Mouse (Mus musculus) liver, adult 2 months (tissue): ENCODE results near the gene Myh6. TPM values are rescaled to one million over a fixed set of nuclear protein-coding genes. Genes with fewer than 3 reads are reported as not detected.

Experiments used
- DNase-seq: peaks from one replicate; pipeline ENCODE4 v3.0.0-alpha.2; 2011; ENCODE audit warnings: low read depth, low spot score; ENCODE audit errors: extremely low read depth
- H3K27ac ChIP-seq: fragments of 200-500 bp; replicated peaks from 2 replicates; pipeline ENCODE4 v1.5.1; 2012; ENCODE audit warnings: low read depth, mild to moderate bottlenecking, control low read depth, inconsistent platforms, low read length; ENCODE audit not compliant: insufficient read depth
- H3K27me3 ChIP-seq: fragments of 200-500 bp; 2 replicates; pipeline ENCODE4 v1.6.1; 2012; ENCODE audit warnings: mild to moderate bottlenecking, moderate library complexity, low read length, inconsistent platforms; ENCODE audit not compliant: control insufficient read depth, insufficient read depth
- H3K36me3 ChIP-seq: fragments of 200-500 bp; 2 replicates; pipeline ENCODE4 v1.6.1; 2012; ENCODE audit warnings: low read length, inconsistent platforms; ENCODE audit not compliant: control insufficient read depth, insufficient read depth
- H3K4me1 ChIP-seq: fragments of 200-500 bp; 2 replicates; pipeline ENCODE4 v1.6.1; 2011; ENCODE audit warnings: low read length; ENCODE audit not compliant: control insufficient read depth, insufficient read depth
- H3K4me3 ChIP-seq: fragments of 200-500 bp; 2 replicates; pipeline ENCODE4 v1.5.1; 2011; ENCODE audit warnings: low read depth, mild to moderate bottlenecking, control low read depth, low read length, moderate library complexity; ENCODE audit not compliant: insufficient read depth
- H3K79me2 ChIP-seq: fragments of 200-500 bp; 2 replicates; pipeline ENCODE4 v1.6.1; 2012; ENCODE audit warnings: inconsistent platforms, mild to moderate bottlenecking, low read length, moderate library complexity; ENCODE audit not compliant: control insufficient read depth, insufficient read depth
- H3K9ac ChIP-seq: fragments of 200-500 bp; 2 replicates; pipeline ENCODE4 v1.6.1; 2012; ENCODE audit warnings: low read depth, mild to moderate bottlenecking, control low read depth, inconsistent platforms, low read length
- CTCF ChIP-seq: fragments of 200-500 bp; IDR thresholded peaks from 2 replicates; pipeline ENCODE4 v1.5.1; 2011; ENCODE audit warnings: low read depth, low read length, control low read depth
- POLR2A ChIP-seq: fragments of 200-500 bp; IDR thresholded peaks from 2 replicates; pipeline ENCODE4 v1.6.1; 2011; ENCODE audit warnings: low read length, control low read depth; ENCODE audit not compliant: insufficient read depth; ENCODE audit errors: extremely low read depth
- WGBS: fragments of 180-500 bp; shearing (Covaris S2); methylation state at CpG from one replicate; pipeline ENCODE4 v1.1.7; 2018; 5-methylcytosine and 5-hydroxymethylcytosine counted together
- polyA plus RNA-seq: library from polyadenylated mRNA; depleted of rRNA; stranded (reverse); fragments of >200 nt; gene quantifications from 2 replicates; pipeline ENCODE4 v1.2.3, GENCODE M21; 2012
- total RNA-seq: library from RNA; depleted of rRNA; stranded (reverse); fragments of >200 nt; gene quantifications from 2 replicates; pipeline ENCODE4 v1.2.3, GENCODE M21; 2014

Myh6 gene
- total and polyA plus RNA-seq, 2 experiments: 0.02 TPM; not detected in 1

DNA sequence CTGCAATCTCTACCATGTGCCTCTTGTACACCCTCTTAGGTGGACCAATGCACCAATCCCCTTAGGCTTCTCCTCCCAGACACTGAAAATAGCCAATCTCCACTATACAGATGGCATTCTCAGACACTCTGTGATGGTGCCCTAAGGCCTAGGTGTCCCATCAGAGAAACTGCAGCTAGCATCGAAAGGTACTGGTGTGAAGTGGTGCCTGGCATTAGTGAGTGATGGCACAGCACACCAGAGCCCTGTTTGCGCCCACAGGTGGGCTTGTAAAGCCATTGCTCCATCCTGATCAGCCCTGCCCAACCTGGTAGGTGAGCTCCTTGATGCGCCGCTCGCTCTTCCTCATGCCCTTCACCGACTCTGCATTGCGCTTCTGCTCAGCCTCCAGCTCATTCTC lies 22.8 kb downstream of the Myh6 start:
- H3K27me3 ChIP-seq: no peaks in the 10 kb centered on the region
- 92% methylated on average over 7 of the region's 7 CpGs for WGBS
- TF ChIP-seq CTCF (no peak), POLR2A (no peak)
- H3K9ac ChIP-seq: no peak overlapping the region
- DNase-seq: no peak
- H3K36me3 ChIP-seq: no peaks in the 10 kb centered on the region
- H3K79me2 ChIP-seq: no peaks in the 10 kb centered on the region
- H3K4me3 ChIP-seq: no peak overlapping the region
- no peak overlapping the region for H3K27ac ChIP-seq
- no peaks in the 10 kb centered on the region for H3K4me1 ChIP-seq

DNA sequence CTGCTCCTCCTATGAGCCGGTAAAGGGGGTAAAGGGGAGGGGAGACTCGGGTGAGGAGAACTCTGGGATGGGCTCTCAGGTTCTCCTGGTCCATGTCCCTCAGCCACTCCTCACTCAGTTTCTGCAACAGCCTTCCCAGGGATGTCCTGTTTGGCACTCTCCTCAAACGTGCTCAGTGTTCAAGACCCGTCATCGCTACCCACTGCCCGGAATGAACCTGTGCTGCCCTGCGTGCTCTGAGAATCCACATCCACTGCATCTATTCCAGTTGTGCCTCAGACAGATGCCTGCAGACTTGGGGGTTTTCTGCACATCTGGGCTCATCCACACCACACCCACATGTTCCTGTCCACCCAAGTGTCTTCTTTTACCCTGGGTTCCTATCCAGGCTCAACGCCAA lies 24.2 kb downstream of the Myh6 start:
- no peak overlapping the region for H3K4me3 ChIP-seq
- no peaks in the 10 kb centered on the region for H3K79me2 ChIP-seq
- H3K36me3 ChIP-seq: no peaks in the 10 kb centered on the region
- no peak for DNase-seq
- H3K27ac ChIP-seq: no peak overlapping the region
- no peaks in the 10 kb centered on the region for H3K4me1 ChIP-seq
- H3K9ac ChIP-seq: no peak overlapping the region
- 87% methylated on average over 8 of the region's 8 CpGs for WGBS
- TF ChIP-seq POLR2A (no peak), CTCF (no peak)
- no peaks in the 10 kb centered on the region for H3K27me3 ChIP-seq

- DNase-seq: no peak
- Histone ChIP-seq H3K9ac (no peak overlapping the region), H3K27ac (no peak overlapping the region), H3K4me3 (no peak overlapping the region), H3K4me1 (no peaks in the 10 kb centered on the region), H3K36me3 (no peaks in the 10 kb centered on the region), H3K79me2 (no peaks in the 10 kb centered on the region), H3K27me3 (no peaks in the 10 kb centered on the region)
- TF ChIP-seq POLR2A: no peak
- no peak for TF ChIP-seq CTCF
- 44% methylated on average over 13 of the region's 13 CpGs for WGBS
Measured at GRCm38 (mm10) chr14:54941024-54941978, 25.4 kb downstream of the Myh6 start.

GRCm38 (mm10) chr14:54940176-54940530 lies 26.6 kb downstream of the Myh6 start:
- Histone ChIP-seq H3K79me2 (no peaks in the 10 kb centered on the region), H3K4me3 (no peak overlapping the region), H3K27me3 (no peaks in the 10 kb centered on the region), H3K9ac (no peak overlapping the region), H3K27ac (no peak overlapping the region), H3K36me3 (no peaks in the 10 kb centered on the region), H3K4me1 (no peaks in the 10 kb centered on the region)
- no peak for TF ChIP-seq POLR2A
- no peak for TF ChIP-seq CTCF
- DNase-seq: no peak
- WGBS: 69% methylated on average over 3 of the region's 3 CpGs

- Histone ChIP-seq H3K4me3 (no peak overlapping the region), H3K79me2 (no peaks in the 10 kb centered on the region), H3K4me1 (no peaks in the 10 kb centered on the region), H3K27ac (no peak overlapping the region), H3K9ac (no peak overlapping the region), H3K27me3 (no peaks in the 10 kb centered on the region), H3K36me3 (no peaks in the 10 kb centered on the region)
- TF ChIP-seq CTCF (peak; percentile 85), POLR2A (no peak)
- WGBS: 54% methylated on average over 12 of the region's 12 CpGs
- DNase-seq: peak; percentile 45
Measured at GRCm38 (mm10) chr14:54939434-54940175, 27.1 kb downstream of the Myh6 start.
